Mouse (Mus musculus): ENCODE measurements around the gene Ccdc174. TPM values are rescaled to one million over a fixed set of nuclear protein-coding genes. Genes with fewer than 3 reads are reported as not detected.

Gene Ccdc174
- total and polyA plus RNA-seq, 3 experiments, result 13.7 to 23.5 (median 18.8) TPM

DNA sequence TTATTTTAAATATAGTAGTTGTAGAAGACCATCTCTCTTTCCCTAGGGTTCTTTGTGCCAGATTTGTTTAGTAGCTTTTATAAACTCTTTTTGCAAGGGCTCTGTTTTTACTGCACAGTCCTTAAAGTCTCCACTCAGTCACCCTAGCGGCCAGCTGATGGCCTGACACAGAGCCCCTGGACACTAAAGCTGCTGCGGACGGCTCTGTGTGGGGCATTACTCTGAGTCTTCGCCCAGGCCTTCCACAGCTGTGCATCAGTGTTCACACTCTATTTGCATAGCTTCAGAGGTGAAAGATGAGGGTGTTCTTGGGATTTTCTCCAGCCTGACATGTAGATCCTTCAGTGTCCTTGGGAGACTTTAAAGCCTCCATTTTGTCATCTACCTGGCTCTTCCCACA, 60.6 kb downstream of the Ccdc174 start:
- Histone ChIP-seq H3K27me3 (replicated peaks) (no peaks in the 10 kb centered on the region), H3K9me3 (replicated peaks; ENCODE audit: low read length) (no peaks in the 10 kb centered on the region), H3K4me1 (ENCODE audit: control insufficient read depth in 1 of 2, insufficient read depth in 2 of 2) (peaks cover 0 to 4% of the 10 kb centered on the region in 2 experiments; a peak in 1 of 4 replicates), H3K79me2 (replicated peaks; ENCODE audit: control insufficient read depth, extremely low read depth, insufficient read depth, poor library complexity, severe bottlenecking) (no peaks in the 10 kb centered on the region), H3K36me3 (replicated peaks in 1 of 2; ENCODE audit: control insufficient read depth in 1 of 2, insufficient read depth in 1 of 2, low read length in 1 of 2) (no peaks in the 10 kb centered on the region), H3K4me2 (ENCODE audit: insufficient read depth, low read depth, poor library complexity, severe bottlenecking) (no peak overlapping the region), H3K9ac (ENCODE audit: insufficient read depth, low read depth) (no peak overlapping the region), H3K27ac (ENCODE audit: insufficient read depth, low read depth) (no peak overlapping the region), H3K4me3 (replicated peaks in 1 of 3; ENCODE audit: low read depth in 2 of 3, low read length in 2 of 3, poor library complexity in 1 of 3) (no peak overlapping the region)
- dilution Hi-C loops (cut with MboI; ENCODE audit: extremely low pct_ligation_motif_present, extremely low pct_unique_long_range_greater_than_20kb, low sequenced_read_pairs) (no loop called here), in situ Hi-C loops (cut with MboI; ENCODE audit: low pct_ligation_motif_present, low pct_unique_long_range_greater_than_20kb, low sequenced_read_pairs) (no loop called here)
- no peak for TF ChIP-seq TBP (conservative IDR thresholded peaks at IDR 0.05; ENCODE audit: low read depth, low read length)
- no peak for TF ChIP-seq RAD21 (IDR thresholded peaks at IDR 0.05; ENCODE audit: low read depth, low read length)
- no peak for TF ChIP-seq CHD2 (IDR thresholded peaks at IDR 0.05; ENCODE audit: low read length)
- TF ChIP-seq USF1 (IDR thresholded peaks at IDR 0.05; ENCODE audit: low read depth, low read length), result no peak
- no peak for TF ChIP-seq MAFK (IDR thresholded peaks at IDR 0.05; ENCODE audit: insufficient replicate concordance, low read length)
- no peak for TF ChIP-seq NELFE (IDR thresholded peaks at IDR 0.05; ENCODE audit: low read depth, low read length)
- no peak for TF ChIP-seq EP300 (IDR thresholded peaks at IDR 0.05; ENCODE audit: low read length)
- no peak for TF ChIP-seq IRF4 (IDR thresholded peaks at IDR 0.05; ENCODE audit: low read depth, low read length)
- no peak for TF ChIP-seq MEF2A (IDR thresholded peaks at IDR 0.05; ENCODE audit: borderline replicate concordance, low read depth, low read length)
- TF ChIP-seq NRF1 (IDR thresholded peaks at IDR 0.05; ENCODE audit: low read depth, low read length), result no peak
- TF ChIP-seq SIN3A (IDR thresholded peaks at IDR 0.05; ENCODE audit: low read length), result no peak
- no peak for DNase-seq (ENCODE audit: extremely low read depth)

DNA sequence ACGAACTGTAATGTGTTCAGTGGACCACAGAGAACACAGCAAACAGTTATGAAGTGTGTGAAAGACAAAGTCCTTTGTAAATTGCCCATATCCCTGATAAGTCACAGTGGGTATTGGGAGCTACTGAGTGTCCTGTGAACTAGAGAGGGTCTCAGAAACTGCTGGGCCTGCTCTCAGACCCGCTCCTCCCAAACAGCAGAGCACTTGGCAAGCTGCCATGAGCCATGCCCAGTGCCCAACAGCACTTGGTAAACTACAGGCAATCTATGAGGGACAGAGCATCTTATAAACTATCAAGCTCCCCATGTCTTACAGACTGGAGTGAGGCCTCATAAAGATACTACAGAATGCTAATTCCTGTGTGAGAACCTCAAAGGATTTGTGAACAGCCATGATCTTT, 70.6 kb downstream of the Ccdc174 start:
- Histone ChIP-seq H3K9me3 (replicated peaks; ENCODE audit: low read length) (no peaks in the 10 kb centered on the region), H3K27me3 (replicated peaks) (no peaks in the 10 kb centered on the region), H3K79me2 (replicated peaks; ENCODE audit: control insufficient read depth, extremely low read depth, insufficient read depth, poor library complexity, severe bottlenecking) (no peaks in the 10 kb centered on the region), H3K36me3 (replicated peaks in 1 of 2; ENCODE audit: control insufficient read depth in 1 of 2, insufficient read depth in 1 of 2, low read length in 1 of 2) (no peaks in the 10 kb centered on the region), H3K9ac (ENCODE audit: insufficient read depth, low read depth) (no peak overlapping the region), H3K27ac (ENCODE audit: insufficient read depth, low read depth) (no peak overlapping the region), H3K4me3 (replicated peaks in 1 of 3; ENCODE audit: low read depth in 2 of 3, low read length in 2 of 3, poor library complexity in 1 of 3) (no peak overlapping the region), H3K4me1 (ENCODE audit: control insufficient read depth in 1 of 2, insufficient read depth in 2 of 2) (no peaks in the 10 kb centered on the region), H3K4me2 (ENCODE audit: insufficient read depth, low read depth, poor library complexity, severe bottlenecking) (no peak overlapping the region)
- TF ChIP-seq KAT2A (IDR thresholded peaks at IDR 0.05; ENCODE audit: insufficient replicate concordance, low read length) (no peak), MEF2A (IDR thresholded peaks at IDR 0.05; ENCODE audit: borderline replicate concordance, low read depth, low read length) (no peak), TBP (conservative IDR thresholded peaks at IDR 0.05; ENCODE audit: low read depth, low read length) (no peak), E2F4 (IDR thresholded peaks at IDR 0.05; ENCODE audit: insufficient replicate concordance, low read depth, low read length) (no peak), ZC3H11A (IDR thresholded peaks at IDR 0.05; ENCODE audit: low read depth, low read length) (no peak), NRF1 (IDR thresholded peaks at IDR 0.05; ENCODE audit: low read depth, low read length) (no peak), ELF1 (IDR thresholded peaks at IDR 0.05; ENCODE audit: low read depth, low read length) (no peak), MAX (IDR thresholded peaks at IDR 0.05; ENCODE audit: low read length) (no peak), CHD2 (IDR thresholded peaks at IDR 0.05; ENCODE audit: low read length) (no peak), RCOR1 (conservative IDR thresholded peaks at IDR 0.05; ENCODE audit: low read depth, low read length) (no peak)
- dilution Hi-C loops (cut with MboI; ENCODE audit: extremely low pct_ligation_motif_present, extremely low pct_unique_long_range_greater_than_20kb, low sequenced_read_pairs), result no loop called here
- no peak for DNase-seq (ENCODE audit: extremely low read depth)
- in situ Hi-C loops (cut with MboI; ENCODE audit: low pct_ligation_motif_present, low pct_unique_long_range_greater_than_20kb, low sequenced_read_pairs), result no loop called here

Other genes with a start within 250 kb of the Ccdc174 start
- gene Slc6a6, start 194.0 kb upstream of the Ccdc174 start, total RNA-seq (2012; rRNA removed), result 28.9 and 31.3 TPM in 2 replicates
- 28.4 and 30.1 TPM in 2 replicates for gene Slc6a6, start 194.0 kb upstream of the Ccdc174 start, total RNA-seq (2014; rRNA removed)
- gene Slc6a6, start 194.0 kb upstream of the Ccdc174 start, polyA plus RNA-seq (2012; ENCODE audit: insufficient read length, low read depth), result 42.6 and 56.0 TPM in 2 replicates
- gene Grip2, start 50.8 kb upstream of the Ccdc174 start, total RNA-seq (2012; rRNA removed), result 0.04 TPM in 1 of 2 replicates, not detected in the other
- not detected in 2 replicates for gene Grip2, start 50.8 kb upstream of the Ccdc174 start, total RNA-seq (2014; rRNA removed)
- 0.04 and 0.07 TPM in 2 replicates for gene Grip2, start 50.8 kb upstream of the Ccdc174 start, polyA plus RNA-seq (2012; ENCODE audit: insufficient read length, low read depth)
- gene 4930590J08Rik, start 24.8 kb downstream of the Ccdc174 start, total RNA-seq (2012; rRNA removed), result 0.34 and 0.42 TPM in 2 replicates
- gene 4930590J08Rik, start 24.8 kb downstream of the Ccdc174 start, total RNA-seq (2014; rRNA removed), result 0.30 TPM in 2 replicates
- gene 4930590J08Rik, start 24.8 kb downstream of the Ccdc174 start, polyA plus RNA-seq (2012; ENCODE audit: insufficient read length, low read depth), result 0.68 and 0.69 TPM in 2 replicates
- gene Fgd5, start 100.8 kb downstream of the Ccdc174 start, total RNA-seq (2012; rRNA removed), result not detected in 2 replicates
- not detected in 2 replicates for gene Fgd5, start 100.8 kb downstream of the Ccdc174 start, total RNA-seq (2014; rRNA removed)
- not detected in 2 replicates for gene Fgd5, start 100.8 kb downstream of the Ccdc174 start, polyA plus RNA-seq (2012; ENCODE audit: insufficient read length, low read depth)
- gene Nr2c2, start 213.3 kb downstream of the Ccdc174 start, total RNA-seq (2012; rRNA removed), result 14.1 and 14.3 TPM in 2 replicates
- gene Nr2c2, start 213.3 kb downstream of the Ccdc174 start, total RNA-seq (2014; rRNA removed), result 12.4 and 13.0 TPM in 2 replicates
- gene Nr2c2, start 213.3 kb downstream of the Ccdc174 start, polyA plus RNA-seq (2012; ENCODE audit: insufficient read length, low read depth), result 12.2 and 12.7 TPM in 2 replicates

All from CH12.LX (cell line).